Mouse (Mus musculus) intestine, embryonic 14.5 days (tissue): Measurements from ENCODE around the gene Rab11fip4. TPM values are rescaled to one million over a fixed set of nuclear protein-coding genes. Genes with fewer than 3 reads are reported as not detected.

ENCODE experiments used
- ATAC-seq: fragments of 200-750 bp; cut with Nextera tagmentation; replicated peaks from 2 replicates; pipeline ENCODE4 v1.8.0; 2017; ENCODE audit warnings: low read depth, moderate number of reproducible peaks, moderate TSS enrichment, moderate library complexity; ENCODE audit not compliant: low FRiP score, low TSS enrichment
- DNase-seq: peaks from one replicate; pipeline ENCODE4 v3.0.0-alpha.2; 2018; ENCODE audit warnings: low spot score
- H3K27ac ChIP-seq: fragments of 300-500 bp; sonication (generic); 2 replicates; pipeline ENCODE4 v1.5.1; 2014; ENCODE audit warnings: low read depth, mild to moderate bottlenecking, control low read depth
- H3K27me3 ChIP-seq: fragments of 300-500 bp; sonication (generic); replicated peaks from 2 replicates; pipeline ENCODE4 v1.6.1; 2014; ENCODE audit warnings: low read length, control low read depth; ENCODE audit not compliant: control insufficient read depth, insufficient read depth
- H3K36me3 ChIP-seq: fragments of 300-500 bp; sonication (generic); 2 replicates; pipeline ENCODE4 v1.6.1; 2014; ENCODE audit warnings: low read length, control low read depth; ENCODE audit not compliant: control insufficient read depth, insufficient read depth
- H3K4me1 ChIP-seq: fragments of 300-500 bp; sonication (generic); replicated peaks from 2 replicates; pipeline ENCODE4 v1.6.1; 2014; ENCODE audit warnings: low read length, control low read depth, mixed read lengths; ENCODE audit not compliant: control insufficient read depth, insufficient read depth
- H3K4me2 ChIP-seq: fragments of 300-500 bp; sonication (generic); 2 replicates; pipeline ENCODE4 v1.6.1; 2014; ENCODE audit warnings: low read length
- H3K4me3 ChIP-seq: fragments of 300-500 bp; sonication (generic); 2 replicates; pipeline ENCODE4 v1.5.1; 2014; ENCODE audit warnings: low read depth, low read length, control low read depth, mixed read lengths
- H3K9ac ChIP-seq: fragments of 300-500 bp; sonication (generic); 2 replicates; pipeline ENCODE4 v1.6.1; 2014; ENCODE audit warnings: mild to moderate bottlenecking, low read length
- H3K9me3 ChIP-seq: fragments of 300-500 bp; sonication (generic); 2 replicates; pipeline ENCODE4 v1.6.1; 2016; ENCODE audit warnings: low read length, control low read depth; ENCODE audit not compliant: control insufficient read depth
- WGBS: fragments of 180-500 bp; shearing (Covaris S2); extraction: QIAGEN DNeasy Blood & Tissue Kit; methylation state at CpG from one replicate; pipeline ENCODE4 v1.1.7; 2014; 5-methylcytosine and 5-hydroxymethylcytosine counted together
- polyA plus RNA-seq: library from polyadenylated mRNA; unstranded; fragments of >200 nt; fragmentation: Nextera tagmentation; extraction: Ambion mirVana; gene quantifications from 2 replicates; pipeline ENCODE4 v1.2.1, GENCODE M21; 2014

Rab11fip4 gene
- polyA plus RNA-seq, 1 experiment from 2014 or later: 1.5 TPM

- Histone ChIP-seq H3K4me2 (no peak overlapping the region), H3K27me3 (no peaks in the 10 kb centered on the region), H3K9me3 (no peaks in the 10 kb centered on the region), H3K36me3 (no peaks in the 10 kb centered on the region), H3K4me3 (no peak overlapping the region), H3K4me1 (peaks cover 9% of the 10 kb centered on the region), H3K27ac (no peak overlapping the region), H3K9ac (no peak overlapping the region)
- WGBS: 84% methylated on average over 9 of the region's 9 CpGs
- ATAC-seq (no peak), DNase-seq (no peak)
Measured at GRCm38 (mm10) chr11:79663158-79663557, 72.1 kb downstream of the Rab11fip4 start.

- Histone ChIP-seq H3K27ac (no peak overlapping the region), H3K36me3 (no peaks in the 10 kb centered on the region), H3K9ac (no peak overlapping the region), H3K4me3 (no peak overlapping the region), H3K4me2 (no peak overlapping the region), H3K4me1 (peaks cover 9% of the 10 kb centered on the region), H3K27me3 (no peaks in the 10 kb centered on the region), H3K9me3 (no peaks in the 10 kb centered on the region)
- 72% methylated on average over 7 of the region's 7 CpGs for WGBS
- ATAC-seq: no peak
- no peak for DNase-seq
Measured at GRCm38 (mm10) chr11:79663570-79663969, 72.6 kb downstream of the Rab11fip4 start.

DNA sequence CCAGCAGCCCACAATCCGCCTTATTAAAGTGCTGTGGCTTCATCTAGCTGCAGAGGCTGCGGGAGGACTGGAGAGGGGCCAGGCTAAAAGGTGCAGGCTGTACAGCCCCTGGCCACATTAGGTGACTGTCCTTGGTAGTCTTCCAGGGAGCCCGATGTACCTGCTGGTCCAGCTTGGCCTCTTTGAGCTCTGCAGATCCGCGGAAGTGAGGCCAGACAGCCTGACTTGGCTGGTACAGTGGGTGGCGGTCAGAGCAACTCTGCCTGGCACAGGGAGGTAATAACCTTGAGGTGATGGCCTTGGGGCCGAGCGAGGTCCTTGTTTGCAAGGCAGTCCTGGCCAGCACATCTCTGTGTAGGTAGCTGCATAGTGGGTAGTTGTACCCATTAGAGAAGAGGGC is 75.5 kb downstream of the Rab11fip4 start:
- ATAC-seq: no peak
- H3K27ac ChIP-seq: no peak overlapping the region
- H3K4me2 ChIP-seq: no peak overlapping the region
- no peak overlapping the region for H3K9ac ChIP-seq
- no peaks in the 10 kb centered on the region for H3K36me3 ChIP-seq
- 85% methylated on average over 8 of the region's 8 CpGs for WGBS
- no peaks in the 10 kb centered on the region for H3K9me3 ChIP-seq
- peaks cover 10% of the 10 kb centered on the region for H3K4me1 ChIP-seq
- H3K4me3 ChIP-seq: no peak overlapping the region
- no peak for DNase-seq
- no peaks in the 10 kb centered on the region for H3K27me3 ChIP-seq

- DNase-seq: no peak
- Histone ChIP-seq H3K27ac (no peak overlapping the region), H3K27me3 (no peaks in the 10 kb centered on the region), H3K4me2 (no peak overlapping the region), H3K36me3 (no peaks in the 10 kb centered on the region), H3K4me3 (no peak overlapping the region), H3K9ac (no peak overlapping the region), H3K9me3 (no peaks in the 10 kb centered on the region), H3K4me1 (peaks cover 9% of the 10 kb centered on the region)
- ATAC-seq: no peak
- 67% methylated on average over 6 of the region's 6 CpGs for WGBS
Measured at GRCm38 (mm10) chr11:79669210-79669609, 78.2 kb downstream of the Rab11fip4 start.

DNA sequence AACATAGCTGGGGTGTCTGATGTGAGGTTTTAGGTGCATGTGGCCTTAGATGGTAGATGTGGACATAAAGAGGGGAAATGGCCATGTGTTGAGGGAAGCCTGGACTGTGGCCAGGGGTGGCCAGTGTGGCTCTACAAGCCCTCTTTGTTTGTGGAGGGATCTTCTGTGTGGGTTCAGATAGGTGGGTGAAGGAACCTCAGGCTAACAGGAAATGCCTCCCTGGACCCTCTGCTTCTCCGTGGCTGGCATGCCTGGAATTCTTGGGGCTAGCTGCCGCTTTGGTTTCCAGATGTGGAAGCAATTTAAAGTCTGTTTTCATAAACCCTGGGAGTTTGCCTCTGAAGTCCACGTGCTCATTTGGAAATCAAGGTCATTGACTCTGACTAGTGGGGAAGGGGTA is 78.9 kb downstream of the Rab11fip4 start:
- no peak for ATAC-seq
- H3K9ac ChIP-seq: no peak overlapping the region
- no peaks in the 10 kb centered on the region for H3K27me3 ChIP-seq
- DNase-seq: no peak
- no peaks in the 10 kb centered on the region for H3K9me3 ChIP-seq
- H3K4me2 ChIP-seq: no peak overlapping the region
- peaks cover 9% of the 10 kb centered on the region for H3K4me1 ChIP-seq
- no peaks in the 10 kb centered on the region for H3K36me3 ChIP-seq
- H3K27ac ChIP-seq: no peak overlapping the region
- WGBS: 17% methylated on average over 3 of the region's 3 CpGs
- no peak overlapping the region for H3K4me3 ChIP-seq

DNA sequence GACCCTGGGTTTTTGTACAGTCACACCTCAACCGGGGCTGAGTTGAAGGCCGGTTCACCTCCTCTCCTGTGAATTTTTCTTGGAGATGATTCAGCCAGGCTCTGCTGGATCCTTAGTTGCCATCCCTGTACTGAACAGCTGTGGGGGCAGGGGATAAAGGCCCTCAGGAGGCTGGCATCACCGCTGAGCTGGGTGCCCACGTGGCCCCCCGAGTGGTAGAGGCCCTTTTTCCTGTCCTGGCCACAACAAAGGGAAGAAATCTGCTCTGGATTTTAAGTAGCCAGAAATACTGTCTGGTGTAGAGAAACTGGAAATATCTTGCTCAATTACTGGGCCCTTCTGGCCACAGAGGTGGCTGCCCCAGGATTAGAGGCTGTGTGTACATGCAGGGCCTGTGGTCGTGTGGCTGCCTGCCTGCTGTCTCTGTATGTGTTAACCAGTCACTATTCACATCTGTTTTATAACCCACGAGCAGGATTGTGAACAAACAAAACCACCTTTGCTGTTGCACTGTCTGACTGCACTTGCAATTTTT is 79.5 kb downstream of the Rab11fip4 start:
- no peak for ATAC-seq
- no peak overlapping the region for H3K4me2 ChIP-seq
- no peaks in the 10 kb centered on the region for H3K36me3 ChIP-seq
- no peak overlapping the region for H3K27ac ChIP-seq
- H3K9me3 ChIP-seq: no peaks in the 10 kb centered on the region
- DNase-seq: no peak
- no peak overlapping the region for H3K9ac ChIP-seq
- H3K4me1 ChIP-seq: peaks cover 9% of the 10 kb centered on the region
- no peak overlapping the region for H3K4me3 ChIP-seq
- no peaks in the 10 kb centered on the region for H3K27me3 ChIP-seq
- WGBS: 54% methylated on average over 7 of the region's 7 CpGs

DNA sequence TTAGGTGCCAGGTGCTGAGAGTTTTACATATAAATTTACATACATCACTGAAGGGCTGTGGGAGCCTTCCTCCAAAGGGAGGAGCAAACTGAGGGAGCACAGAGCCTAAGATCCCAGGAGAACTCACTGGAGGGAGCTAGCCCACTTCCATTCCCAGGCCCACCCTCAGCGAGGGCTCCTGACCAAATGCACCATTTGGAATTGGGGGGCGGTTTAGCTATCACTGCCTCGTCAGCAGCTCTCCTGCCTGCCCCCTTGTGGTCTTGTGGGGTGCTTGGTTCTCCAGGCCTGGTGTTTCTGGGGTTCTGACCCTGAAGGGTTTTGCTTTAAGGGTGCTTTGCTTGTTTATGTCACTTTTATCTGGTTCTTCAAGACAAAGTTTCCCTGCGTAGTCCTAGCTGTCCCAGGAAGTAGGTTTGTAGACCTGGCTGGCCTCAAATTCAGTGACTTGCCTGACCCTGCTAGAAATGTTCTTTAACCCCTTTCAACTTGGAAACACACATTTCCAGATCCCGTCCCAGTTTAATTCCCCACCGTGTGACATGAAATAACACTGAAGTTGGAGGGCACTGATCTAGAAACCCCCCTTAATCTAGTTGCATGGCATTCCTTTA is 80.8 kb downstream of the Rab11fip4 start:
- H3K27ac ChIP-seq: no peak overlapping the region
- H3K36me3 ChIP-seq: no peaks in the 10 kb centered on the region
- no peak overlapping the region for H3K4me2 ChIP-seq
- no peaks in the 10 kb centered on the region for H3K9me3 ChIP-seq
- WGBS: 56% methylated on average over 6 of the region's 6 CpGs
- DNase-seq: no peak
- H3K9ac ChIP-seq: no peak overlapping the region
- no peak for ATAC-seq
- no peaks in the 10 kb centered on the region for H3K27me3 ChIP-seq
- no peak overlapping the region for H3K4me3 ChIP-seq
- H3K4me1 ChIP-seq: peaks cover 9% of the 10 kb centered on the region

DNA sequence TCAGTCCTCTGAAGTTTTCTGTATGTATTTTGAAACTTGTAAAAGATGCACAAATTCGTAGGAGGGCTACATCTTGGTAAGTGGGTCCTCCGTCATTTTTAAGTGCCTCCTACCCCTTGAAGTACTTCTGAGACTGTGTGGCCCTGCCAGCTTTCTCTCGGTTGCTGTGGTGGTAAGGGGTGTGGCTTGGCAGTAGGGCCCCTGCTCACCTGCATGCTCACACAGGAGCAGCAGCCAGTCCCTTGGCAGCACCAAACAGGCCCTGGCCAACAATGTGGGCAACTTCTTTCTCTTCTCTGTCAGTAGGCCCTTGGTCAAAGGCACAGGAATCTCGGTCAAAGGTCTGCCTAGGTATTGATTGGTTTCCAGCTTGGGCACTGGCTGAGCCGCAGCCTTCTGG is 82.1 kb downstream of the Rab11fip4 start:
- H3K4me1 ChIP-seq: peaks cover 9% of the 10 kb centered on the region
- H3K9ac ChIP-seq: no peak overlapping the region
- no peaks in the 10 kb centered on the region for H3K9me3 ChIP-seq
- H3K27ac ChIP-seq: no peak overlapping the region
- no peak overlapping the region for H3K4me3 ChIP-seq
- no peaks in the 10 kb centered on the region for H3K36me3 ChIP-seq
- H3K4me2 ChIP-seq: no peak overlapping the region
- DNase-seq (no peak), ATAC-seq (no peak)
- WGBS: 73% methylated on average over 5 of the region's 5 CpGs
- H3K27me3 ChIP-seq: no peaks in the 10 kb centered on the region

DNA sequence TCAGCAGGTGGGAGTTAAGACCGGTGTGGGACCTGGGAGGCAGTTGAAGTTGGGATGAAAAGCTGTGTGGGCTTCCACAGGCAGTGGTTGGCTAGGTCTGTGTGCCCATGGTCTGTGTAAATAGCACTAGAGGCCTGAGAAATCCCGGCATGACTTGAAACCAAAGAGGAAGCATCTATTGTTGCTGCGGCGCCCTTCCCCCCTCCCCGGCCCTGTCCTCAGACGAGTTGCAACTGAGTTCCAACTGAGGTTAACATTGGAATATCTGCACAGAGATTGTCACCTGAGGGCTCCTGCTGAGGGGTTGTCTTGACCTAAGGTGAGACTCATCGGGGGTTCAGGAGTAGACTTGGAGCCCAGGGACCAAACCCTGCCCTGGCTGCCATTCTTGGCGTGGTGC is 82.7 kb downstream of the Rab11fip4 start:
- DNase-seq: no peak
- no peak overlapping the region for H3K9ac ChIP-seq
- no peaks in the 10 kb centered on the region for H3K9me3 ChIP-seq
- H3K27me3 ChIP-seq: no peaks in the 10 kb centered on the region
- no peak for ATAC-seq
- peaks cover 9% of the 10 kb centered on the region for H3K4me1 ChIP-seq
- WGBS: 75% methylated on average over 8 of the region's 8 CpGs
- no peak overlapping the region for H3K27ac ChIP-seq
- no peaks in the 10 kb centered on the region for H3K36me3 ChIP-seq
- H3K4me2 ChIP-seq: no peak overlapping the region
- H3K4me3 ChIP-seq: no peak overlapping the region
